Mouse (Mus musculus) gastrocnemius, postnatal 4 days (tissue): ENCODE data around the gene Kdm2a. TPM values are rescaled to one million over a fixed set of nuclear protein-coding genes. Genes with fewer than 3 reads are reported as not detected.

Source experiments
- total RNA-seq, 2 experiments: library from RNA; stranded (reverse); gene quantifications; 2 replicates each; pipeline ENCODE4 v1.2.3; 2021

Gene Kdm2a
- total RNA-seq, 2 experiments from 2014 or later: 50.9 to 66.8 TPM

Other genes with a start within 250 kb of the Kdm2a start
- 10 to 100 TPM; 73.6 to 74.5 TPM for gene Coro1b, start 249.7 kb downstream of the Kdm2a start, total RNA-seq
- 1 to 10 TPM; 1.9 to 2.2 TPM for gene Ptprcap, start 244.7 kb downstream of the Kdm2a start, total RNA-seq
- gene Rps6kb2, start 234.9 kb downstream of the Kdm2a start, total RNA-seq: 10 to 100 TPM; 34.7 to 38.0 TPM
- 10 to 100 TPM; 65.5 to 69.4 TPM for gene Carns1, start 222.8 kb downstream of the Kdm2a start, total RNA-seq
- gene Tbc1d10c, start 207.0 kb downstream of the Kdm2a start, total RNA-seq: 1 to 10 TPM; 5.1 to 5.2 TPM
- gene Ppp1ca, start 206.2 kb downstream of the Kdm2a start, total RNA-seq: 100 to 1,000 TPM; 432 to 472 TPM
- gene Rad9a, start 196.6 kb downstream of the Kdm2a start, total RNA-seq: 1 to 10 TPM; 7.3 to 8.3 TPM
- 1 to 10 TPM; 1.6 to 2.7 TPM for gene Clcf1, start 184.0 kb downstream of the Kdm2a start, total RNA-seq
- gene AC109138.7, start 183.9 kb downstream of the Kdm2a start, total RNA-seq: not detected
- gene Pold4, start 166.4 kb downstream of the Kdm2a start, total RNA-seq: 10 to 100 TPM; 31.4 to 34.3 TPM
- 1 to 10 TPM; 4.4 to 5.2 TPM for gene Ssh3, start 129.1 kb downstream of the Kdm2a start, total RNA-seq
- 1 to 10 TPM; 2.2 to 2.6 TPM for gene Ankrd13d, start 115.1 kb downstream of the Kdm2a start, total RNA-seq
- 10 to 100 TPM; 42.9 to 43.8 TPM for gene Grk2, start 92.1 kb downstream of the Kdm2a start, total RNA-seq
- gene Rhod, start 41.1 kb upstream of the Kdm2a start, total RNA-seq: 1 to 10 TPM; 4.4 to 5.2 TPM
- 1 to 10 TPM in 1 of 2 experiments, under 1 TPM in 1; 0.86 to 1.0 TPM for gene Syt12, start 79.2 kb upstream of the Kdm2a start, total RNA-seq
- gene 2010003K11Rik, start 100.3 kb upstream of the Kdm2a start, total RNA-seq: under 1 TPM in 1 of 2 experiments, not detected in 1; 0.23 TPM
- gene Pcx, start 112.2 kb upstream of the Kdm2a start, total RNA-seq: 10 to 100 TPM; 22.7 to 34.8 TPM
- 10 to 100 TPM; 11.4 to 13.0 TPM for gene Lrfn4, start 217.4 kb upstream of the Kdm2a start, total RNA-seq
- gene Rce1, start 227.4 kb upstream of the Kdm2a start, total RNA-seq: 10 to 100 TPM; 14.3 to 15.8 TPM